Mouse (Mus musculus) embryonic facial prominence, embryonic 13.5 days (tissue): ENCODE measurements around the gene Rgs7. TPM values are rescaled to one million over a fixed set of nuclear protein-coding genes. Genes with fewer than 3 reads are reported as not detected.

Experiments used
- ATAC-seq: fragments of 200-750 bp; cut with Nextera tagmentation; 2 replicates; pipeline ENCODE4 v1.8.0; 2017; ENCODE audit warnings: low read depth; ENCODE audit not compliant: insufficient number of reproducible peaks, insufficient read depth, low FRiP score, low TSS enrichment
- H3K27ac ChIP-seq: fragments of 300-500 bp; sonication (generic); 2 replicates; pipeline ENCODE4 v1.5.1; 2015; ENCODE audit warnings: moderate library complexity, mild to moderate bottlenecking, inconsistent platforms
- H3K27me3 ChIP-seq: fragments of 300-500 bp; sonication (generic); 2 replicates; pipeline ENCODE4 v1.6.1; 2015; ENCODE audit warnings: mild to moderate bottlenecking, inconsistent platforms
- H3K36me3 ChIP-seq: fragments of 300-500 bp; sonication (generic); 2 replicates; pipeline ENCODE4 v1.6.1; 2015; ENCODE audit warnings: mild to moderate bottlenecking, inconsistent platforms
- H3K4me1 ChIP-seq: fragments of 300-500 bp; sonication (generic); 2 replicates; pipeline ENCODE4 v1.6.1; 2015; ENCODE audit warnings: inconsistent platforms
- H3K4me2 ChIP-seq: fragments of 300-500 bp; sonication (generic); 2 replicates; pipeline ENCODE4 v1.6.1; 2015; ENCODE audit warnings: moderate library complexity, mild to moderate bottlenecking, inconsistent platforms
- H3K4me3 ChIP-seq: fragments of 300-500 bp; sonication (generic); 2 replicates; pipeline ENCODE4 v1.5.1; 2015; ENCODE audit warnings: mild to moderate bottlenecking, inconsistent platforms
- H3K9ac ChIP-seq: fragments of 300-500 bp; sonication (generic); 2 replicates; pipeline ENCODE4 v1.6.1; 2015; ENCODE audit warnings: mild to moderate bottlenecking, inconsistent platforms
- H3K9me3 ChIP-seq: fragments of 300-500 bp; sonication (generic); 2 replicates; pipeline ENCODE4 v1.6.1; 2016; ENCODE audit warnings: inconsistent platforms
- WGBS: fragments of 180-500 bp; shearing (Covaris S2); methylation state at CpG from one replicate; pipeline ENCODE4 v1.1.7; 2015; ENCODE audit warnings: mixed read lengths; 5-methylcytosine and 5-hydroxymethylcytosine counted together
- polyA plus RNA-seq: library from polyadenylated mRNA; unstranded; fragments of >200 nt; fragmentation: Nextera tagmentation; extraction: Ambion mirVana; gene quantifications from 2 replicates; pipeline ENCODE4 v1.2.1, GENCODE M21; 2015

Gene Rgs7
- polyA plus RNA-seq, 1 experiment from 2014 or later, result 3.2 TPM

DNA sequence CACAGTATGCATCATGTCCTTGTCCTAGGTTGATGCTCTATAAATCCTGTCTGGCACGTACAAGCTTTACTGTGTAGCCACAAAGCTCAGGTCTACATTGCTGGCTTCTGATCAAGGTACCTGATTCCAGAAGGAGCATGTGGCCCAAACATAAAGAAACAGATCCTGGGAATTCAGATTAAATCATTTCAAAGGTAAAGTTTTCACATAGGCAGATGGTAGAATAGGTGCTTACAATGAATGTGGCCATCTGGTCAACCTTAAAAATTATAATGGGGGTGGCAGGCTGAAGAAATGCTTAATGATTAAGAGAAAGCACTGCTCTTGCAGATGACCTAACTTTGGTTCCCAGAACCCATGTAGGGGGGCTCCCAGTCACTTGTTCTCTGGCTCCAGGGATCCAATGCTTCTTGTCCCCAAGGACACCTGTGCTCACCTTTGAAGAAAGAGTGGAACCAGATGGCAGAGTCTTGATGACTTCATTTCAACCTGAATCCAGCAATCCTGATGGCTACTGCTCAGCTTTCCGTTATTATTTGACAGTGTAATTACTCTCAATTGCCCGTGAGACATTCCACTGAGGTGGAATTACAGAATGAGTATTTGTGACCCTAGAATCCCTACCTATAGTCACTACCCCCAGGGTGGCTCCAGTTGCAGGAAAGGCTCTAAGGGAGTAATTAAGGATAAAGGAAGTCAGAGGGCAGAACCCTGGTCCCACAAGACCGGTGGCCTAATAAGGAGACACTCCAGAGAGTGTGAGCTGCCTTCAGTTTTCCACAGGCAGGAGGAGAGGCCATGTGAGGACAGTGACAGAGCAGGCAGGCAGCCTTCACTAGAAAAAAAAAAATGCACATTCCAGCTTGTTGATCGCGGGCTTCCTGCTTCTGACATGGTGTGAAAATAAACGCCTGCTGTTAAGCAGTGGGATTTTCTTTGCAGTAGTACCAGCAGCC is 132.6 kb downstream of the Rgs7 start:
- ATAC-seq, result 0 out of 2 replicates have a peak, but pooled peaks have one; percentile 43

DNA sequence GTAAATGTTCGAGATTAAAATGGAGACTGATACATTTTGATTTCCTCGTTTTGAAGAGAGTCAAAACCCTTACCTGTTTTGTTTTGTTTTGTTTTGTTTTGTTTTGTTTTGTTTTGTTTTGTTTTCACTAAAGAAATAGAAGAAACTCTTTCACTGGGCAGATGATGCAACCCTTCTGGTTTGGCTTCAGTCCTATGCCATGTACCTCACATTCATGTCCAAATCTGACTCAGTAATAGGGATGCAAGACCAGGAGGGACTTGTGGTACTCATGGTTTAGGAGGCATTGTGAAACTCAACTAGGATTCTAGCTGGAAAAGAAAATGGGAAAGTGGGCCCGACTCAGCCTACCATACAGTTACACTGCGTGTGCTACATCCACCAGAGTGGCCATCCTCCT is 139.4 kb downstream of the Rgs7 start:
- Histone ChIP-seq H3K27ac (no peak overlapping the region), H3K4me1 (no peaks in the 10 kb centered on the region), H3K27me3 (no peaks in the 10 kb centered on the region), H3K4me2 (no peak overlapping the region), H3K36me3 (no peaks in the 10 kb centered on the region), H3K4me3 (no peak overlapping the region), H3K9ac (no peak overlapping the region), H3K9me3 (no peaks in the 10 kb centered on the region)
- no peak for ATAC-seq
- WGBS, result 85% methylated on average over 4 of the region's 4 CpGs

More for the DNA sequence above, 132.6 kb downstream of the Rgs7 start:
- Histone ChIP-seq H3K27me3 (no peaks in the 10 kb centered on the region), H3K36me3 (no peaks in the 10 kb centered on the region), H3K4me1 (no peaks in the 10 kb centered on the region), H3K27ac (no peak overlapping the region), H3K4me3 (no peak overlapping the region), H3K9ac (no peak overlapping the region), H3K4me2 (no peak overlapping the region), H3K9me3 (no peaks in the 10 kb centered on the region)
- WGBS, result 41% methylated on average over 7 of the region's 7 CpGs

DNA sequence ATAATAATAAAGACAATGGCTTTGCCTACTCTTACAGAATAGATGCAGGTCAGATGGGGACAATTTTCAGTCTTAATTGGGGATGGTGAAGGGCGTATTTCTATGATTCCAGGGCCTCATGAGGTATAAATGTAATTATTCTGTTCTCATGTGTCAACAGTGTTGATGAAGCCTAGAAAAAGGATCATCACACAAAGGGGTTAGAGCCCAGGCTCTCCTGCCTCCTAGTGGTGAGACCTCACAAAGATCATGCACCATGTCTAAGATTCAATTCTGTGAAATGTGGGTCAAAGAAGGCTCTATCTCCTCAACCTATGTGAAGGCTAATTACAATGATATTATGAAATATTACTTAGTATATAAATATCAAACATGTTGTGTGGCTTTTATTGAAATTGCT is 146.1 kb downstream of the Rgs7 start:
- Histone ChIP-seq H3K27ac (no peak overlapping the region), H3K9me3 (no peaks in the 10 kb centered on the region), H3K4me2 (no peak overlapping the region), H3K27me3 (no peaks in the 10 kb centered on the region), H3K9ac (no peak overlapping the region), H3K4me1 (no peaks in the 10 kb centered on the region), H3K4me3 (no peak overlapping the region), H3K36me3 (no peaks in the 10 kb centered on the region)
- WGBS, result 88% methylated on average over 1 of the region's 1 CpGs
- ATAC-seq, result no peak

DNA sequence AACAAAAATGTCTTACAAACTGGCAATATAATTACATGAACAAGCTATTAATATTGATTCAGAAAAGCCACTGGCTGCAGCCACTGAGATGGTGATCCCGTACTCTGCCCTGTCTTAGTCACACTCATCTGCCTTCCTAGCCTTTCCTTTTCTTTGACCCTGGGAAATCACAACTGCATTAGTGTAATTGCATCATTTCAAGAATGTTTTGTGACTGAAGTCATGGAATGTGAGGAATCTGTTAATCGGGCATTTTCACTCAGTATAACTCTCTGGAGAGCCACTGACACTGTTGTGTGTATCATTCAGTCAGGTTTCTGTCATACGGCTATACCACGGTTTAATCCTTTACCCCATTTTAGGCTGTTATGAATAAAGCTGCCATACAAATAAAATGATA is 156.1 kb downstream of the Rgs7 start:
- no peak for ATAC-seq
- H3K4me3 ChIP-seq, result no peak overlapping the region
- H3K9ac ChIP-seq, result no peak overlapping the region
- no peaks in the 10 kb centered on the region for H3K27me3 ChIP-seq
- no peak overlapping the region for H3K4me2 ChIP-seq
- no peaks in the 10 kb centered on the region for H3K36me3 ChIP-seq
- H3K4me1 ChIP-seq, result no peaks in the 10 kb centered on the region
- WGBS, result 57% methylated on average over 4 of the region's 4 CpGs
- no peak overlapping the region for H3K27ac ChIP-seq
- no peaks in the 10 kb centered on the region for H3K9me3 ChIP-seq

DNA sequence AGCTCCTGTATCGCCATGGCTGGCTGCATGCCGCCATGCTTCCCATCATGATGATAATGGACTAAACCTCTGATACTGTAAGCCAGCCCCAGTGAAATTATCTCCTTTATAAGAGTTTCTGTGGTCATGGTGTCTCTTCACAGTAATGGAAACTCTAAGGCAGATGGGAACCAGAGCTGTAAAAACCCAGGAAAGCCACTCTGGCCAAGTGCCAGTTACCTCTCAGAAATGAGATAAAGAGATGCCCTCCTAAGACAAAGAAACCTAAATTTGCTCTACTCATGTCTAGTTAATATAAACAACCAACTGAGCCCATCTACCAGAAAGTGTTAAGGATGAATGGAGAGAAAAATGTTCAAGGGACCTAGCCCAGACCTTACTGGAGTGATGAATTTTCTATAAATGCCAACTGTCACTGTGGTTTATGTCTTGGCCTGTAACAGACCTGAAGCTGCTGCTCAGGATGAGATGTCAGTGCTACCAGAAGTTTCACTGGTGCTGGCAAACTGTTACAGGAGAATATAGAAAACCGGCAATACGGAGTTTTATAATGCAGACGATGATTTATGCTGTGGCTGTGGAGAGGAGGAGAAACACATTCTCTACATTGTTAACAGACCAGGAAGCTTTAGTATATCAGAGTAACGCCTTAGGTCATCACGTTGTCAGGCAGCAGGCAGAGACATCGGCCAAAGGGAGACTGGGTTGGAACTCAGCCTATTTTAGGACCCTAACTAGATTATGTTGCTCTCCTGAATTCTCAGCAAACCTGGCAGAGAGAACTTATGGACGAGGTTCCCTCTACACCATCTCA is 159.1 kb downstream of the Rgs7 start:
- H3K4me3 ChIP-seq, result no peak overlapping the region
- H3K27me3 ChIP-seq, result no peaks in the 10 kb centered on the region
- H3K36me3 ChIP-seq, result no peaks in the 10 kb centered on the region
- no peak for ATAC-seq
- no peaks in the 10 kb centered on the region for H3K9me3 ChIP-seq
- H3K27ac ChIP-seq, result no peak overlapping the region
- no peak overlapping the region for H3K4me2 ChIP-seq
- no peaks in the 10 kb centered on the region for H3K4me1 ChIP-seq
- no peak overlapping the region for H3K9ac ChIP-seq
- 85% methylated on average over 9 of the region's 9 CpGs for WGBS

DNA sequence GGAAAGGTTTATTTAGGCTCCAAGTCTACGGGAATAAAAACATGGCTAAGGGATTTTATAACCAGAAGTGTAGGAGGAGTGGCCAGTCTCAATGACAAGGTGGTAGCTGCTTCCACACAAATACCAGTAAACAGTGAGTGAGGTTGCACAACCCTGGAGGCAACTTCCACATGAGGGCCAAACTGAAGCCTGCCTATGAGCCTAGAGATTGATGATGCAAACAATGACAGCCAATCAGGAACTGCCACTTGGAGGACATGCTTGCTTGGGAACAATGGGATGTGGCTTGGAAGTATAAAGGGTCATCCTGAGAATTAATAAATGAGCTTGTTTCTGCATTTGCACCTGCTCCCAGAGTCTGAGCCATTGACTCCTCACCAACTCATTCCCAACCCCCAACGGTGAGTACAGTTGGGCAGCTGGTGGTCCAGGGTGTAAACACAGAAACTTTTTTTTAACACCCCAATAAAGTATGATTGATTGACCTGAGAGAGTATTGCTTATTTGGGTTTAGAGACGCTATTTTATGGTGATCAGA is 162.3 kb downstream of the Rgs7 start:
- Histone ChIP-seq H3K27ac (no peak overlapping the region), H3K4me1 (no peaks in the 10 kb centered on the region), H3K36me3 (no peaks in the 10 kb centered on the region), H3K27me3 (no peaks in the 10 kb centered on the region), H3K4me3 (no peak overlapping the region), H3K9me3 (no peaks in the 10 kb centered on the region), H3K9ac (no peak overlapping the region), H3K4me2 (no peak overlapping the region)
- no peak for ATAC-seq
- 83% methylated on average over 3 of the region's 3 CpGs for WGBS

DNA sequence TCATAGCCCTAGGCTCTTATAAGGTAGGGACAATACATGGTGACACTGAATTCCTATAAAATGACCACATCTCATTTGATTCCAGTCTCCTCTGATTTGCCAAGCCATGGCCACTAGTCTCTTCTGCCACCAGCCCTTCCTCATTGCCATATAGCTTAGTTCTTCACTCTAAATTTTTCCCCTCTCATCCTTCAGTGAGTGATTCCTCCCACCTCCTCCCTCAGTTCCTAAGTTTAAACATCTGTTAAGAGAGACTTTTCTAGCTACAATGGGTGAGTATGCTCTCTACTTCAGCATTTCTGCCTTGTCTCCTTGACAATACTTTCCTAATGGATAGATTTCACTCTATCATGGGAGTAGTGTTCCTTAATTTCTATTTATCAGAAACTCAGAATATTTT is 169.5 kb downstream of the Rgs7 start:
- Histone ChIP-seq H3K4me2 (no peak overlapping the region), H3K36me3 (no peaks in the 10 kb centered on the region), H3K9me3 (no peaks in the 10 kb centered on the region), H3K4me3 (no peak overlapping the region), H3K9ac (no peak overlapping the region), H3K27me3 (no peaks in the 10 kb centered on the region), H3K27ac (no peak overlapping the region), H3K4me1 (no peaks in the 10 kb centered on the region)
- ATAC-seq, result no peak

DNA sequence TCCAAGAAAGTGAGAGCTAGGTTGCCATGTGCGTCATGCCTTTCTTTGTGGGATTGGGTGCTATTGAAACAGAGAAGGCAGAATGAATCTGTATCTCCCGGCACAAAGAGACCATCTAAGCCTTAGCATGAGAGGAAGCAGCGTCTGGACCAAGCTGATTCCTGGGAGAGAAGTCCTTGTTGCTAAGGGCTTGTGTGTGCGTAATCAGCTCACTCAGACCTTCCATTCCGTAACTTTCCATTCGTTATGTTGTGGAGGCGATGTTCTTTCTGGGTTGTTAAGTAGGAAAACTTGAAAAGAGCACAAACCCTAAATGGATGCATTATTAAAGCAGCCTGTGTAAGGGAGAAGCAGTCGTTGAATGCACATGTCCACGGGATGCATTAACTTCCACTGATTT is 173.1 kb downstream of the Rgs7 start:
- Histone ChIP-seq H3K9ac (no peak overlapping the region), H3K9me3 (no peaks in the 10 kb centered on the region)
- WGBS, result 66% methylated on average over 9 of the region's 9 CpGs

DNA sequence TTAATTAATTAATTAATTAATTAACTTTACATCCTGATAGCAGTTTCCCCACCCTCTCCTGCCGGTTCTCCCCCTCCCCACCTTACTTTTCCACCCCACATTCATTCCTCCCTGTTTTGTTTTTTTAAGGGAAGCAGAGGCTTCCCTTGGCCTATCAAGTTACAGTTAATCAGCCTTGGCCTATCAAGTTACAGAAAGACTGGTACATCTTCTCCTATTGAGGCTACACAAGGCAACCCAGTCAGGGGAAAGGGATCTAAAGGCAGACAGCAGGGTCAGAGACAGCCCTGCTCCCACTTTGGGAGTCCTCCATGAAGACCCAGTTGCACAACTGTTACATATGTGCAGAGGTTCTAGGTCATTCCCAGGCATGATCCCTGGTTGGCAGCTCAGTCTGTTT is 175.0 kb downstream of the Rgs7 start:
- H3K36me3 ChIP-seq, result no peaks in the 10 kb centered on the region
- H3K27me3 ChIP-seq, result no peaks in the 10 kb centered on the region
- H3K4me1 ChIP-seq, result 0 out of 2 replicates have a peak, but pooled peaks cover 3% of the 10 kb centered on the region
- ATAC-seq, result no peak
- no peak overlapping the region for H3K9ac ChIP-seq
- no peaks in the 10 kb centered on the region for H3K9me3 ChIP-seq
- WGBS, result 10% methylated on average over 1 of the region's 1 CpGs
- H3K4me3 ChIP-seq, result no peak overlapping the region
- H3K4me2 ChIP-seq, result no peak overlapping the region
- H3K27ac ChIP-seq, result no peak overlapping the region

More for the DNA sequence above, 173.1 kb downstream of the Rgs7 start:
- H3K27ac ChIP-seq, result no peak overlapping the region
- no peak overlapping the region for H3K4me3 ChIP-seq
- no peak for ATAC-seq
- H3K4me2 ChIP-seq, result no peak overlapping the region
- no peaks in the 10 kb centered on the region for H3K27me3 ChIP-seq
- 0 out of 2 replicates have a peak, but pooled peaks cover 3% of the 10 kb centered on the region for H3K4me1 ChIP-seq
- no peaks in the 10 kb centered on the region for H3K36me3 ChIP-seq

DNA sequence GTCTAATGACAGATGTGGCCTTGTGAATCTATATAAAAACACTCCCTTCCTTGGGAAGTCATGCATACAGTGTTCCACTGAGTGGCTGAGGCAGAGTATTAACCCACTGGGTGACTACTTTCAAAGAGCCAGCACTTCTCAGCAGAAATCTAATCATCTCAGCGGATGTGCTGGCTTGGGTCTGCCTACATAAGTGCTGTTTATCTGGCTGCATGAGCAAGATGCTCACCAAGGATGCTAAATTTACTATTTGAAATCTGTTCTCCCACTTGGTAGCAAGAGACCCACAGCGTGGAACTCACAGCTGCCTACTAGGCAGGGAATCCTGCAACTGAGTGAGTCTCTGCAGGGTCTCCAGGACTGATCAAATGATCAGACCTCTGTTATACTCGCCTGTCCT is 184.7 kb downstream of the Rgs7 start:
- Histone ChIP-seq H3K9me3 (no peaks in the 10 kb centered on the region), H3K36me3 (no peaks in the 10 kb centered on the region), H3K4me2 (no peak overlapping the region), H3K9ac (no peak overlapping the region), H3K4me3 (no peak overlapping the region), H3K27ac (no peak overlapping the region), H3K4me1 (no peaks in the 10 kb centered on the region), H3K27me3 (no peaks in the 10 kb centered on the region)
- no peak for ATAC-seq
- 75% methylated on average over 3 of the region's 3 CpGs for WGBS

DNA sequence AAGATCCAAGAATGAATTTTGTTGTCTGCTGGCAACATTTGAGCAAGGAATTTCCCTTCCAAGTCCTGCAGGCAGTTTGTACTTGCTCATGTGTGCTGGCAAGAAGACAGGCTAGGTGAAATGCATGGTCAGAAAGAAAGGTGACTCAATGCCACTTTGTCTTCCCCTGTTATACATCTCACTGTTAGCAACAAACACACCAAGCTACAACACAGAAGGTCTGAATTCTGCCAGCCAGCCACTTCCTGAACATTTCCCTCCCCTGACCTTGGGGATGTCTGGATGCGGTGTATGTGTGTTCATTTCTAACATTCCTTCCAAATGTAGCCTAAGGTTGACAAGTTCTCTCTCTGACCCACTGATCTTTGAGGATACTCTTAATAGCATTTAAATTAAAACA is 191.4 kb downstream of the Rgs7 start:
- Histone ChIP-seq H3K4me1 (no peaks in the 10 kb centered on the region), H3K9me3 (no peaks in the 10 kb centered on the region), H3K9ac (no peak overlapping the region), H3K4me3 (no peak overlapping the region), H3K27me3 (no peaks in the 10 kb centered on the region), H3K4me2 (no peak overlapping the region), H3K27ac (no peak overlapping the region), H3K36me3 (no peaks in the 10 kb centered on the region)
- ATAC-seq, result no peak
- WGBS, result 46% methylated on average over 1 of the region's 1 CpGs
